Mouse (Mus musculus) midbrain, embryonic 14.5 days (tissue): ENCODE measurements around the gene Amer3. TPM values are rescaled to one million over a fixed set of nuclear protein-coding genes. Genes with fewer than 3 reads are reported as not detected.

ENCODE experiments used
- polyA plus RNA-seq: library from polyadenylated mRNA; unstranded; fragments of >200 nt; fragmentation: Nextera tagmentation; extraction: Ambion mirVana; gene quantifications from 2 replicates; pipeline ENCODE4 v1.2.1, GENCODE M21; 2014

Gene Amer3
- polyA plus RNA-seq, 1 experiment from 2014 or later: 30.0 TPM

Other genes with a start within 250 kb of the Amer3 start
- 65.5 and 67.2 TPM in 2 replicates for gene Ccdc115, start 140.0 kb upstream of the Amer3 start, polyA plus RNA-seq
- gene Imp4, start 139.8 kb upstream of the Amer3 start, polyA plus RNA-seq: 52.3 and 61.1 TPM in 2 replicates
- gene Ptpn18, start 119.9 kb upstream of the Amer3 start, polyA plus RNA-seq: 3.0 and 4.0 TPM in 2 replicates
- gene Prss39, start 81.2 kb upstream of the Amer3 start, polyA plus RNA-seq: not detected in 2 replicates
- gene Cfc1, start 44.0 kb upstream of the Amer3 start, polyA plus RNA-seq: not detected in 2 replicates
- not detected in 2 replicates for gene Prss40, start 18.7 kb upstream of the Amer3 start, polyA plus RNA-seq